In genomic region chr1:104241605-104242004, GRCm38 (mm10) we compare ENCODE assay signal across 20 mouse cellular contexts.
DNase-seq lines count a peak whose midpoint lies in the region; ATAC-seq lines count a peak whose summit lies in the region.
"Had no signal": no experiment of that assay in that cellular context is flagged by ENCODE, and none has a peak within 500 bp of the region (broad histone marks: within the 10 kb centered on the region; RNA-seq: fewer than 3 reads in every experiment).

No protein-coding gene starts in this region.

- H3K27me3 ChIP-seq in hindbrain, embryonic 16.5 days (replicated peaks; ENCODE audit: control insufficient read depth, insufficient read depth, low read length), result no peaks in the 10 kb centered on the region
- H3K27me3 ChIP-seq: embryonic facial prominence, embryonic 13.5 days; forebrain, embryonic 12.5 days; heart, embryonic 15.5 days; hindbrain, embryonic 13.5 days had no signal

- DNase-seq in frontal cortex, adult 2 months (ENCODE audit: extremely low spot score in 1 of 2, low spot score in 1 of 2), result peak; percentile 53 to 65
- no peak for DNase-seq in frontal cortex, postnatal 25 days (ENCODE audit: low spot score in 2 of 2)
- peak; percentile 16 to 30 for DNase-seq in left cerebral cortex, adult 18-20 months (ENCODE audit: low spot score in 2 of 2)
- no peak for DNase-seq in left cerebral cortex, postnatal 10 days (ENCODE audit: extremely low spot score in 1 of 2, low spot score in 2 of 2)
- peak; percentile 77 for DNase-seq in brain, adult 2 months (ENCODE audit: low read depth, low spot score)
- peak; percentile 15 for DNase-seq in right cerebral cortex, postnatal 25 days
- DNase-seq in heart, adult 11 months, result no peak
- DNase-seq: adrenal gland, postnatal 10 days; cerebellum, adult 11-12 months; cerebellum, adult 9-10 months; cerebellum, postnatal 25 days; heart, adult 2 months; heart, postnatal 14 days had no signal

- no peaks in the 10 kb centered on the region for H3K36me3 ChIP-seq in hindbrain, embryonic 16.5 days (ENCODE audit: control insufficient read depth, insufficient read depth, low read length)
- H3K36me3 ChIP-seq: embryonic facial prominence, embryonic 13.5 days; forebrain, embryonic 12.5 days; heart, embryonic 15.5 days; hindbrain, embryonic 13.5 days had no signal

- ATAC-seq in hindbrain, embryonic 16.5 days, result no peak
- ATAC-seq: forebrain, embryonic 16.5 days had no signal

- intact Hi-C loops in left cerebral cortex, postnatal 10 days (cut with DNase I), result no loop called here

- no peak overlapping the region for H3K27ac ChIP-seq in hindbrain, embryonic 16.5 days (ENCODE audit: low read depth, low read length)
- H3K27ac ChIP-seq: embryonic facial prominence, embryonic 13.5 days; forebrain, embryonic 12.5 days; heart, adult 2 months; heart, embryonic 15.5 days; hindbrain, embryonic 13.5 days had no signal

- no peak overlapping the region for H3K9ac ChIP-seq in hindbrain, embryonic 16.5 days (ENCODE audit: low read depth, low read length)
- H3K9ac ChIP-seq: embryonic facial prominence, embryonic 13.5 days; forebrain, embryonic 12.5 days; heart, embryonic 15.5 days; hindbrain, embryonic 13.5 days had no signal

- H3K9me3 ChIP-seq in hindbrain, embryonic 16.5 days (ENCODE audit: control insufficient read depth, low read length), result no peaks in the 10 kb centered on the region
- H3K9me3 ChIP-seq: embryonic facial prominence, embryonic 13.5 days; forebrain, embryonic 12.5 days; heart, embryonic 15.5 days; hindbrain, embryonic 13.5 days had no signal

- H3K4me1 ChIP-seq in hindbrain, embryonic 16.5 days (ENCODE audit: control insufficient read depth, insufficient read depth, low read depth, low read length), result no peaks in the 10 kb centered on the region
- H3K4me1 ChIP-seq: embryonic facial prominence, embryonic 13.5 days; forebrain, embryonic 12.5 days; heart, embryonic 15.5 days; hindbrain, embryonic 13.5 days had no signal

- no peak overlapping the region for H3K4me2 ChIP-seq in hindbrain, embryonic 16.5 days (ENCODE audit: low read length)
- H3K4me2 ChIP-seq: embryonic facial prominence, embryonic 13.5 days; forebrain, embryonic 12.5 days; heart, embryonic 11.5 days; heart, embryonic 15.5 days; hindbrain, embryonic 13.5 days had no signal

- no peak overlapping the region for H3K4me3 ChIP-seq in hindbrain, embryonic 16.5 days (ENCODE audit: low read length)
- H3K4me3 ChIP-seq: embryonic facial prominence, embryonic 13.5 days; forebrain, embryonic 12.5 days; heart, adult 2 months; heart, embryonic 15.5 days; hindbrain, embryonic 13.5 days had no signal

Comparison
In these comparisons a context has a peak if more than half of its experiments do, and no peak if none do; other contexts are left out.
1. DNase-seq: peak in frontal cortex, adult 2 months (2 of 2), left cerebral cortex, adult 18-20 months (2 of 2), brain, adult 2 months (single experiment) and right cerebral cortex, postnatal 25 days (single experiment); none in frontal cortex, postnatal 25 days (0 of 2), left cerebral cortex, postnatal 10 days (0 of 2) and heart, adult 11 months (single experiment).